Mouse (Mus musculus): ENCODE data around the gene Nhlrc4. TPM values are rescaled to one million over a fixed set of nuclear protein-coding genes. Genes with fewer than 3 reads are reported as not detected.

The Nhlrc4 gene
- 4.3 and 4.7 TPM in 2 replicates for polyA plus RNA-seq (2012; rRNA removed)

GRCm38 (mm10) chr17:25944366-25945163 lies at the start of gene Nhlrc4, which contains the start of gene Pigq:
Nhlrc4 (minus strand) TSS chr17:25944961.
Pigq (minus strand) TSS chr17:25944936.
- Histone ChIP-seq H3K36me3 (ENCODE audit: control insufficient read depth, insufficient read depth, low read length) (no peaks in the 10 kb centered on the region), H3K4me1 (ENCODE audit: control insufficient read depth, insufficient read depth, insufficient read length) (peaks cover 9% of the 10 kb centered on the region; the same call in 1 of the 2 replicates), H3K4me3 (ENCODE audit: extremely low read depth, insufficient read depth, insufficient read length) (no peak within 1 kb of the TSS), H3K27me3 (ENCODE audit: control insufficient read depth, insufficient read depth, low read length) (no peaks in the 10 kb centered on the region), H3K27ac (ENCODE audit: insufficient read depth, low read length) (0 out of 2 replicates have a peak within 1 kb of the TSS, but pooled peaks have one; percentile 8)
- no peak for TF ChIP-seq POLR2A (IDR thresholded peaks at IDR 0.05; ENCODE audit: low read depth, low read length)
- no peak for TF ChIP-seq CTCF (IDR thresholded peaks at IDR 0.05; ENCODE audit: extremely low read depth, insufficient read depth, insufficient read length, insufficient replicate concordance)
- 71% methylated on average over 6 of the region's 6 CpGs for WGBS
- DNase-seq (ENCODE audit: low read depth in 1 of 2, low spot score in 2 of 2), result no peak

GRCm38 (mm10) chr17:25993489-25993888 lies 48.7 kb upstream of the Nhlrc4 start:
- Histone ChIP-seq H3K27me3 (ENCODE audit: control insufficient read depth, insufficient read depth, low read length) (no peaks in the 10 kb centered on the region), H3K4me3 (ENCODE audit: extremely low read depth, insufficient read depth, insufficient read length) (no peak overlapping the region), H3K27ac (ENCODE audit: insufficient read depth, low read length) (no peak overlapping the region), H3K36me3 (ENCODE audit: control insufficient read depth, insufficient read depth, low read length) (no peaks in the 10 kb centered on the region), H3K4me1 (ENCODE audit: control insufficient read depth, insufficient read depth, insufficient read length) (peaks cover 3% of the 10 kb centered on the region; the same call in 1 of the 2 replicates)
- 78% methylated on average over 3 of the region's 3 CpGs for WGBS
- TF ChIP-seq POLR2A (IDR thresholded peaks at IDR 0.05; ENCODE audit: low read depth, low read length), result no peak
- TF ChIP-seq CTCF (IDR thresholded peaks at IDR 0.05; ENCODE audit: extremely low read depth, insufficient read depth, insufficient read length, insufficient replicate concordance), result no peak
- DNase-seq (ENCODE audit: low read depth in 1 of 2, low spot score in 2 of 2), result no peak

GRCm38 (mm10) chr17:25992274-25992673 lies 47.5 kb upstream of the Nhlrc4 start:
- Histone ChIP-seq H3K4me3 (ENCODE audit: extremely low read depth, insufficient read depth, insufficient read length) (no peak overlapping the region), H3K27ac (ENCODE audit: insufficient read depth, low read length) (no peak overlapping the region), H3K4me1 (ENCODE audit: control insufficient read depth, insufficient read depth, insufficient read length) (no peaks in the 10 kb centered on the region), H3K36me3 (ENCODE audit: control insufficient read depth, insufficient read depth, low read length) (no peaks in the 10 kb centered on the region), H3K27me3 (ENCODE audit: control insufficient read depth, insufficient read depth, low read length) (no peaks in the 10 kb centered on the region)
- TF ChIP-seq CTCF (IDR thresholded peaks at IDR 0.05; ENCODE audit: extremely low read depth, insufficient read depth, insufficient read length, insufficient replicate concordance), result no peak
- TF ChIP-seq POLR2A (IDR thresholded peaks at IDR 0.05; ENCODE audit: low read depth, low read length), result no peak
- WGBS, result 89% methylated on average over 4 of the region's 4 CpGs
- DNase-seq (ENCODE audit: low read depth in 1 of 2, low spot score in 2 of 2), result no peak

GRCm38 (mm10) chr17:25990331-25990730 lies 45.6 kb upstream of the Nhlrc4 start:
- WGBS, result 40% methylated on average over 5 of the region's 5 CpGs
- no peak overlapping the region for H3K27ac ChIP-seq (ENCODE audit: insufficient read depth, low read length)

GRCm38 (mm10) chr17:25985306-25986294 lies 40.8 kb upstream of the Nhlrc4 start, which contains the start of gene Capn15:
Capn15 (minus strand) TSS chr17:25985796.
- Histone ChIP-seq H3K27me3 (ENCODE audit: control insufficient read depth, insufficient read depth, low read length) (no peaks in the 10 kb centered on the region), H3K27ac (ENCODE audit: insufficient read depth, low read length) (peak within 1 kb of the TSS; percentile 41), H3K4me1 (ENCODE audit: control insufficient read depth, insufficient read depth, insufficient read length) (peaks cover 5% of the 10 kb centered on the region; the same call in 1 of the 2 replicates), H3K36me3 (ENCODE audit: control insufficient read depth, insufficient read depth, low read length) (no peaks in the 10 kb centered on the region), H3K4me3 (ENCODE audit: extremely low read depth, insufficient read depth, insufficient read length) (peak within 1 kb of the TSS; percentile 80)
- peak; percentile 73 to 90 for DNase-seq (ENCODE audit: low read depth in 1 of 2, low spot score in 2 of 2)
- WGBS, result under 1% methylated on average over 91 of the region's 91 CpGs
- TF ChIP-seq POLR2A (IDR thresholded peaks at IDR 0.05; ENCODE audit: low read depth, low read length) (peak; percentile 30; the same call in 1 of the 2 replicates), CTCF (IDR thresholded peaks at IDR 0.05; ENCODE audit: extremely low read depth, insufficient read depth, insufficient read length, insufficient replicate concordance) (no peak)

More at GRCm38 (mm10) chr17:25990331-25990730, 45.6 kb upstream of the Nhlrc4 start:
- H3K36me3 ChIP-seq (ENCODE audit: control insufficient read depth, insufficient read depth, low read length), result no peaks in the 10 kb centered on the region
- no peak overlapping the region for H3K4me3 ChIP-seq (ENCODE audit: extremely low read depth, insufficient read depth, insufficient read length)
- no peak for DNase-seq (ENCODE audit: low read depth in 1 of 2, low spot score in 2 of 2)
- H3K4me1 ChIP-seq (ENCODE audit: control insufficient read depth, insufficient read depth, insufficient read length), result no peaks in the 10 kb centered on the region
- no peak for TF ChIP-seq POLR2A (IDR thresholded peaks at IDR 0.05; ENCODE audit: low read depth, low read length)
- no peak for TF ChIP-seq CTCF (IDR thresholded peaks at IDR 0.05; ENCODE audit: extremely low read depth, insufficient read depth, insufficient read length, insufficient replicate concordance)
- H3K27me3 ChIP-seq (ENCODE audit: control insufficient read depth, insufficient read depth, low read length), result no peaks in the 10 kb centered on the region

GRCm38 (mm10) chr17:25984556-25985305 lies 40.0 kb upstream of the Nhlrc4 start:
- peak overlapping the region; percentile 80 for H3K4me3 ChIP-seq (ENCODE audit: extremely low read depth, insufficient read depth, insufficient read length)
- H3K36me3 ChIP-seq (ENCODE audit: control insufficient read depth, insufficient read depth, low read length), result no peaks in the 10 kb centered on the region
- peaks cover 5% of the 10 kb centered on the region; the same call in 1 of the 2 replicates for H3K4me1 ChIP-seq (ENCODE audit: control insufficient read depth, insufficient read depth, insufficient read length)
- DNase-seq (ENCODE audit: low read depth in 1 of 2, low spot score in 2 of 2), result no peak
- 0 out of 2 replicates have a peak overlapping the region, but pooled peaks have one; percentile 34 for H3K27ac ChIP-seq (ENCODE audit: insufficient read depth, low read length)
- no peaks in the 10 kb centered on the region for H3K27me3 ChIP-seq (ENCODE audit: control insufficient read depth, insufficient read depth, low read length)
- TF ChIP-seq CTCF (IDR thresholded peaks at IDR 0.05; ENCODE audit: extremely low read depth, insufficient read depth, insufficient read length, insufficient replicate concordance) (no peak), POLR2A (IDR thresholded peaks at IDR 0.05; ENCODE audit: low read depth, low read length) (no peak)
- 10% methylated on average over 17 of the region's 17 CpGs for WGBS
